Mouse (Mus musculus) bone marrow, adult 2 months (tissue): ENCODE measurements around the gene Slc6a4.

Experiments used
- CTCF ChIP-seq: fragments of 200-500 bp; IDR thresholded peaks from 2 replicates; pipeline ENCODE4 v1.5.1; 2011; ENCODE audit warnings: low read length, control low read depth; ENCODE audit not compliant: control insufficient read depth, insufficient read depth
- POLR2A ChIP-seq: fragments of 200-500 bp; IDR thresholded peaks from 2 replicates; pipeline ENCODE4 v1.6.1; 2011; ENCODE audit warnings: low read depth, mild to moderate bottlenecking, control low read depth, low read length, borderline replicate concordance; ENCODE audit not compliant: control insufficient read depth

DNA sequence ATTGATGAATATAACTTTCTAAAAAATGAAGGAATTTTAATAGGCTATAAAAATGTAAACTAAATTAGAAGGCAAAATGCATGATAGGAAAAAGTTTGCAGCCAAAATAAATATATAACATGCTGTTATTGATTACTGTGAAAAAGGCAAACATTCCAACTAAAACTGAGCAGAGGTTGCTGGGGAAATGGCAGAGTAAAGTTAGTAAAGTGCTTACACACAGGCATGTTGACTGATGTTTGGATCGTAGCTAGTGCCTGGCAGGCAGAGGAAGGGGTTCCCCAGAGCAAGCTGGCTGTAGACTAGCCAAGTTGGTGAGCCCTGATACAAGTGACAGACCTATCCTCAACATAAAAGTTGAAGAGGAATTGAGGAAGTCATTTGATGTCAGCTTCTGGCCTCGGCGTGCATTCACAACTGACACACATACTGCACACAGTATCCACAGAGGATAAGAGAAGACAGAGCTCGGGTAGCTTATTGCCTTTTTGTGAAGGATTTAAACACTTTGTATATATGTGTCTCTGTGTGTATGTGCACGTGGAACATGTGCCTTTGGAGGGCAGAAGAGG, 16.7 kb upstream of the Slc6a4 start:
- no peak for TF ChIP-seq POLR2A
- no peak for TF ChIP-seq CTCF
